Mouse (Mus musculus) G1E (cell line): Measurements from ENCODE around the gene Masp2. TPM values are rescaled to one million over a fixed set of nuclear protein-coding genes. Genes with fewer than 3 reads are reported as not detected.

Experiments used
- ATAC-seq: 2 replicates; pipeline ENCODE4 v1.8.0; 2016; ENCODE audit warnings: mild to moderate bottlenecking; ENCODE audit not compliant: insufficient number of reproducible peaks, poor library complexity, low FRiP score, severe bottlenecking; ENCODE audit errors: extremely low read depth
- DNase-seq: peaks from one replicate; pipeline ENCODE4 v3.0.0; 2012; ENCODE audit warnings: low spot score
- H3K27me3 ChIP-seq: 2 replicates; pipeline ENCODE4 v1.6.1; 2012; ENCODE audit warnings: mild to moderate bottlenecking, low read length, inconsistent platforms; ENCODE audit not compliant: insufficient read depth
- H3K36me3 ChIP-seq: replicated peaks from 2 replicates; pipeline ENCODE3; 2012; ENCODE audit warnings: mild to moderate bottlenecking, inconsistent platforms
- H3K4me1 ChIP-seq: 2 replicates; pipeline ENCODE4 v1.6.1; 2012; ENCODE audit warnings: low read depth, low read length, inconsistent platforms, mixed read lengths; ENCODE audit not compliant: insufficient read depth
- H3K4me3 ChIP-seq: 2 replicates; pipeline ENCODE4 v1.5.1; 2012; ENCODE audit warnings: low read depth, mild to moderate bottlenecking, inconsistent platforms, low read length, moderate library complexity, mixed read lengths
- H3K9me3 ChIP-seq: replicated peaks from 2 replicates; pipeline ENCODE4 v1.6.1; 2012; ENCODE audit warnings: inconsistent platforms
- CTCF ChIP-seq: IDR thresholded peaks from 2 replicates; pipeline ENCODE4 v1.5.1; 2012; ENCODE audit warnings: low read depth, low read length, inconsistent platforms, mixed read lengths
- GATA1 ChIP-seq: IDR thresholded peaks from 2 replicates; pipeline ENCODE4 v1.6.1; 2012; ENCODE audit warnings: borderline replicate concordance, low read length, inconsistent platforms, mixed read lengths
- GATA2 ChIP-seq: IDR thresholded peaks from 2 replicates; pipeline ENCODE4 v1.6.1; 2012; ENCODE audit warnings: low read depth, low read length, inconsistent platforms, borderline replicate concordance
- POLR2AphosphoS5 ChIP-seq: IDR thresholded peaks from 2 replicates; pipeline ENCODE4 v1.6.1; 2012; ENCODE audit warnings: low read depth, low read length, inconsistent platforms; ENCODE audit not compliant: insufficient replicate concordance
- TAL1 ChIP-seq: conservative IDR thresholded peaks from 2 replicates; pipeline ENCODE4 v1.6.1; 2012; ENCODE audit warnings: low read depth, low read length, inconsistent platforms, mixed read lengths
- polyA plus RNA-seq: library from polyadenylated mRNA; stranded (reverse); fragments of >175 nt; gene quantifications from 2 replicates; pipeline ENCODE4 v1.2.3, GENCODE M21; 2012
- total RNA-seq, 2 experiments: library from RNA; stranded (forward) in 1 of 2; stranded (reverse) in 1 of 2; fragments of 200-1000 nt in 1 of 2; fragments of >200 nt in 1 of 2; fragmentation: Nextera tagmentation in 1 of 2; gene quantifications; 2 replicates each; pipeline ENCODE4 v1.2.3; 2014 to 2017

Masp2 gene
- total and polyA plus RNA-seq, 3 experiments = 0.69 to 18.1 (median 2.9) TPM

DNA sequence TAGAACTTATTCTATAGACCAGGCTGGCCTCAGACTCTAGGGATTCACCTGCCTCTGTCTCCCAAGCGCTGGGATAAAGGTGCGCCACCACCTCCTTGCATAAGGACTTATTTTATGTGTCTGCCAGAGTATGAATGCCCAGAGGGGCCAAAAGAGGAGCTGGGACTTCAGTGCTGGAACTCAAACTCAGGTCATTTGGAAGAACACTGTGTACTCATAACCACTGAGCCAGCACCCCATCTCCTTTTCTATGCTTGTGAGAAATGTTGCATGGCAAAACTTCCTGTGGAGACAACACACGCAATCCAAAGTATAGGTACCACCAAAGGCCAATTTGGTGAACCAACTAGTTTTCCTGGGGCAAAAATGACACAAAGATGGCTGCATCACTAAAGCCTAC, 5.6 kb upstream of the Masp2 start:
- Histone ChIP-seq H3K4me1 (peaks cover 51% of the 10 kb centered on the region), H3K36me3 (peaks cover 93% of the 10 kb centered on the region), H3K27me3 (no peaks in the 10 kb centered on the region; the same call in 1 of the 2 replicates), H3K9me3 (peaks cover 2% of the 10 kb centered on the region; the same call in 1 of the 2 replicates), H3K4me3 (no peak overlapping the region)
- TF ChIP-seq POLR2AphosphoS5 = no peak
- TF ChIP-seq GATA2 = no peak
- no peak for TF ChIP-seq CTCF
- no peak for TF ChIP-seq TAL1
- TF ChIP-seq GATA1 = no peak
- ATAC-seq (no peak), DNase-seq (no peak)

DNA sequence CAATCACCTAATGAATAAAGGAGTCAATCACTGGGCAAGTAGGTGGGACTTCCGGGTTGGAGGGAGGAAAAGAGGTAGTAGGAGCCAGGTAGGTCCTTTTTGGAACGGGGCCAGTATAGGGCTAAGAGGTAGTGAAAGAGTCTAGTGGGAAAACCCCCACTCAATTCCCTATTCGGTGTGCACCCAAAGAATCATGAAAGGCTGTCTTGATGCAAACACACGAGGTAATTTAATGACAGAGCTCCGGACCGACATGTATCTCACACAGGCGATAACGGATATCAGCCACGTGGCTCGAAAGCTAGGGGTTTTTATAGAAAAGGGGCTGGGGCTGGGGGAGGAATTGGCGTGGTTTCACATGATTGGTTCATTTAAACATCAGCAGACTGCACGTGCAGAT, 3.5 kb upstream of the Masp2 start:
- peaks cover 93% of the 10 kb centered on the region for H3K36me3 ChIP-seq
- no peak overlapping the region for H3K4me3 ChIP-seq
- peaks cover 2% of the 10 kb centered on the region; the same call in 1 of the 2 replicates for H3K9me3 ChIP-seq
- DNase-seq = no peak
- H3K27me3 ChIP-seq = no peaks in the 10 kb centered on the region; the same call in 1 of the 2 replicates
- TF ChIP-seq GATA2 = no peak
- TF ChIP-seq CTCF = no peak
- TF ChIP-seq TAL1 = no peak
- no peak for TF ChIP-seq GATA1
- TF ChIP-seq POLR2AphosphoS5 = no peak
- no peak for ATAC-seq
- peaks cover 35% of the 10 kb centered on the region for H3K4me1 ChIP-seq

DNA sequence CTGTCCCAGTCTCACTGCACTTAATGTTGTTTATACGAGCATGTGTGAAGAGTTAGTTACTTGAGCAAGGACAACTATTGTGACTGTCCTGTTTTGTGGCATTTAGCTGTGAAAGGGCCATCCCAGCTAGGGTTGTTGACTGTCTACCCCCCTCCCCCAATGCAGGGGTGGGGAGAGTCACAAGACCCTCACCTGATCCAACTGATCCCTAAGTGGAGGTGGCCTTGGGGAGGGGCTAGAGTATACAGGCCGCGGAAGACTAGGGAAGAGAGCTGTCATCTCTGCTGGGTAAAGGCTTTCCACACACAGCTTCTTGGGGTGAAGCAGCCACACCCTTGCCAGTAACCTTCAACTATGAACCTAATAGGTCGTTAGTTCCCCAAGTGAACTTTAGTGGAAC, 2.0 kb upstream of the Masp2 start:
- H3K4me1 ChIP-seq = peaks cover 28% of the 10 kb centered on the region
- no peak overlapping the region for H3K4me3 ChIP-seq
- TF ChIP-seq TAL1 = no peak
- TF ChIP-seq POLR2AphosphoS5 = no peak
- TF ChIP-seq GATA2 = no peak
- no peak for TF ChIP-seq GATA1
- no peak for TF ChIP-seq CTCF
- peaks cover 91% of the 10 kb centered on the region for H3K36me3 ChIP-seq
- peaks cover 2% of the 10 kb centered on the region; the same call in 1 of the 2 replicates for H3K9me3 ChIP-seq
- ATAC-seq = no peak
- DNase-seq = no peak
- H3K27me3 ChIP-seq = no peaks in the 10 kb centered on the region

DNA sequence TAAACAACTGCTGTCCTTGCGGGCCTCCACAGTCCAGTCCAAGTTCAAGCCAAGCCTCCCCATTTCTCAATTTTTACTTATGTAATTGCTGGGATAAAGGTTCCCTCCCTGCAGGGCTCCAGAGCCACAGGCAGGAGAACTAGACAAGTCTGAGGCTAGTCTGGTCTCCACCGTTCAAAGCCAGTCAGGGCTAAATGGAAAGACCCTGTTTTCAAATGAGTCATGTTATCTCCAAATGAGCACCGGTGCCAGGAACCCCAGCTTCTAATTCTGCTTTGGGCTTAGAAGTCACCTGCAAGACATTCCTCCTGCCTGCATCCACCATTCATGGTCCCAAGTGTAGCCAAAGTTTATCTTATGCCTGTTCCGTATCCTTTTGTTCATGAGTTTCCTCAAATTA, 483 bp upstream of the Masp2 start:
- Histone ChIP-seq H3K9me3 (peaks cover 2% of the 10 kb centered on the region; the same call in 1 of the 2 replicates), H3K36me3 (peaks cover 89% of the 10 kb centered on the region), H3K4me1 (peaks cover 20% of the 10 kb centered on the region), H3K27me3 (no peaks in the 10 kb centered on the region), H3K4me3 (no peak overlapping the region)
- ATAC-seq (no peak), DNase-seq (no peak)
- TF ChIP-seq GATA2 (no peak), CTCF (no peak), GATA1 (no peak), TAL1 (no peak), POLR2AphosphoS5 (no peak)

DNA sequence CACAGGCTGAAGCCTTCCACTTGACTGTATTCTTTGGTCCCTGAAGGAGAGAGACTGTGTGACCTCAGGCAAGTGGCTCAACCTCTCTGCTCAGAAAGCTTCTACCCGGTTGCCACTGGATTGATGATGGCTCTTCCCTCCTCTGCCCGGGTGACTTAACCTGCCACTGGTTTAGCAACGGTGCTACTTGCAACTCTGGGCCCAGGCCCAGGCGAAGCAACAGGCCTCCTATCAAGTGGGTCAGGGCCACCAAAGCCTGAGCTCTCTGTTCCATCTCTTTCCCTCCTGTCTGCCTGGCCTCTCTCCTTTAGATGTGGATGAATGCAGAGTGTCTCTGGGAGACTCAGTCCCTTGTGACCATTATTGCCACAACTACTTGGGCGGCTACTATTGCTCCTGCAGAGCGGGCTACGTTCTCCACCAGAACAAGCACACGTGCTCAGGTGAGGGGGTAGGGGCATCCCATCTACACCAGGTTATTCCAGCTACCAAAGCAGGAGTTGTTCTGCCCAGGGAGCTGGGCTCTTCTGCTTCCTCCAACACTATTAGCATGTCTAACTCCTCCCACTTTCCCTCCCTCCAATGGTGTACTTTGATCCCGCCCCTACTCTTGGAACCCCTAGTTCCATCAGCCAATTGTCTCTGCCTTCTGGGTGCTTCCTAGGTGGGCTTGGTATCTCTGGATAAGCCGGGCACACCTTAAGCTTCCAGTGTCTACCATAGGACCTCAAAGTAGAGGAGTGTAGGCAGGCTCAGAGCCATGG, 1.2 kb downstream of the Masp2 start:
- Histone ChIP-seq H3K4me3 (no peak overlapping the region), H3K27me3 (no peaks in the 10 kb centered on the region), H3K9me3 (no peaks in the 10 kb centered on the region), H3K36me3 (peaks cover 86% of the 10 kb centered on the region), H3K4me1 (peaks cover 19% of the 10 kb centered on the region)
- TF ChIP-seq GATA2 (no peak), TAL1 (no peak), GATA1 (no peak), CTCF (no peak), POLR2AphosphoS5 (no peak)
- DNase-seq = no peak
- no peak for ATAC-seq

DNA sequence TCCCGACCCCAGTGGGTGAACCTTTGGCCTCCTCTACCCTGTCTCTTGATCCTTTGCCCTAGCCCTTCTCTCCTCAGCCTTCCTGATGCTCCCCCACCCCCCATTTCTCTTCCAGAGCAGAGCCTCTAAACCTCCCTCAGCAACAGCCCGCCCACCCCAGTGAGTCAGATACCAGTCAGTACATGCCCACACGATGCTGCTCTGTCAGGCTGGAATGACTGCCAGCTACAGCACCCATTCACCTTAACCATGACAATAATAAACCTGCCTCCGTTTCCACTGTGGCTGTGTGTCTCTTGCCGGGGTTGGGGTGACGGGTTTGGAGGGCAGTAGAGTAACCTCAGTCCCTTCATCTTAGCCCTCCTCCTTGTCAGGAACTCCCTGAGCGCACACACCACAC, 1.8 kb downstream of the Masp2 start:
- Histone ChIP-seq H3K4me1 (peaks cover 19% of the 10 kb centered on the region), H3K4me3 (no peak overlapping the region), H3K27me3 (no peaks in the 10 kb centered on the region), H3K36me3 (peaks cover 88% of the 10 kb centered on the region), H3K9me3 (no peaks in the 10 kb centered on the region)
- DNase-seq = no peak
- no peak for ATAC-seq
- TF ChIP-seq CTCF (no peak), TAL1 (no peak), GATA2 (no peak), GATA1 (no peak), POLR2AphosphoS5 (no peak)
